Mouse (Mus musculus): Measurements from ENCODE around the gene C530025M09Rik.

Gene C530025M09Rik

GRCm38 (mm10) chr2:149798613-149799012, 32.4 kb downstream of the C530025M09Rik start:
- DNase-seq, result no peak

Measured in kidney, postnatal 36 days (tissue).